Mouse (Mus musculus) right cerebral cortex, postnatal 14 days (tissue): ENCODE data around the gene Trpv3.
A peak's percentile ranks its signal among the peaks of the same experiment; 100 is the strongest.

Source experiments
- DNase-seq: peaks from one replicate; pipeline ENCODE4 v3.0.0; 2022

Trpv3 gene

GRCm38 (mm10) chr11:73267267-73267666 lies at the start of gene Trpv3:
Gene Trpv3, plus strand, starts transcription at chr11:73267388.
- DNase-seq: no peak

GRCm38 (mm10) chr11:73219671-73220070 lies 47.5 kb upstream of the Trpv3 start:
- no peak for DNase-seq

DNA sequence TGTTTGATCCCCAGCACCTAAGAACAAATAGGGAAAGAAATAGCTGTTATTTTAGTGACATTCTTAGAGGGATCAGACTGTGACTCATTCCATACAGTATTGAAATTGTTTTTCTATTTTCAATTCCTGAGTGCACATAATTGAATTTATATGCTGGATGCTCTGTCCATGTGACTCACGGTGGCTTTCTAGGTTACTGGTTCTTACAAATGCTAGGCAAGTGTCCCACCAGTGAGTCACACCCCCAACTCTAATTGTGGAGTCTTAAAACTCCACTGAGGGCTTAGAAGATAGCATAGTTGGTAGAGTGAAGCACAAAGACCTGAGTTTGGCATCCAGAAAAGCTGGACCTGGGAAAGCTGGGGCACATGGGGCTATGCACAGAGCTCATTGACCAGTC lies 46.5 kb upstream of the Trpv3 start:
- DNase-seq: no peak

DNA sequence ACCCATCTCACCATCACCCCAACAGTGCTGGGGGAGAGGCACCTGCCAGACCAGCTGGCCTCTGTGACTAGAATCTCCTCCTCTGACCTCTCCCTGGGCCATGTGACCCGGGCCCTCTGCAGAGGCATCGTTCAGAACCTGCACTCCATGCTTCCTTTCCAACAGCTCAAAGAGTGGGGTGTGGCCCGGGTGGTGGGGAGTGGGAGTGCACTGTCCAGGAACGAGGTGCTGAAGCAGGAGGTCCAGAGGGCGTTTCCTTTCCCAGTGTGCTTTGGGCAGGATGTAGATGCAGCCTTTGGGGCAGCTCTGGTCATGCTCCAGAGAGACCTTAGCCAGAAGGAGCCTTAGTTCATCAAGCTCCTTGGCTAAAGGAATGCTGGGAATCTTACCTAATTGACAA lies 44.3 kb upstream of the Trpv3 start:
- DNase-seq: no peak

GRCm38 (mm10) chr11:73223966-73224365 lies 43.2 kb upstream of the Trpv3 start:
- DNase-seq: no peak

GRCm38 (mm10) chr11:73225856-73226255 lies 41.3 kb upstream of the Trpv3 start:
- no peak for DNase-seq

GRCm38 (mm10) chr11:73228881-73229280 lies 38.3 kb upstream of the Trpv3 start:
- DNase-seq: no peak

GRCm38 (mm10) chr11:73230081-73230480 lies 37.1 kb upstream of the Trpv3 start:
- no peak for DNase-seq

DNA sequence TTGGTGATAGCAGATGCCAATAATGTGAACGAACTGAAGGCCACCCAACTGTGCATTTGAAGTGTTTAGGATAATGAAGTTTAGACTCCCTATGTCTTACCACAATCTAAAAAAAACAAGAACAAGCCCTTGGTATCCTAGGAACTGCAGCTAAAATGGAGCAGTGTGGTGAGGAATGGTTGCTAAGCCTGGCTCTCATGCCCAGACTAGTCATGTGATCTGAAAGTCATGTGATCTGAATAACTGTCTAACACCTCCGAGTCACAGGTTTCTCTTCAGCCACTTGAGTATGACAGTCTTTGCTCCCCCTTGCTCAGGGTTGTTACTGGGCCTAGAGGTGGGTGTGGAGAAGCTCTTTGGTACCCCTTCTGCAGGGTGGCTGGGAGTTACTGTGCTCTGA lies 34.7 kb upstream of the Trpv3 start:
- no peak for DNase-seq

- DNase-seq: no peak
Observed at GRCm38 (mm10) chr11:73233992-73234391, 33.2 kb upstream of the Trpv3 start, which contains the start of gene Trpv1. Gene Trpv1, plus strand, starts transcription at chr11:73234292.

DNA sequence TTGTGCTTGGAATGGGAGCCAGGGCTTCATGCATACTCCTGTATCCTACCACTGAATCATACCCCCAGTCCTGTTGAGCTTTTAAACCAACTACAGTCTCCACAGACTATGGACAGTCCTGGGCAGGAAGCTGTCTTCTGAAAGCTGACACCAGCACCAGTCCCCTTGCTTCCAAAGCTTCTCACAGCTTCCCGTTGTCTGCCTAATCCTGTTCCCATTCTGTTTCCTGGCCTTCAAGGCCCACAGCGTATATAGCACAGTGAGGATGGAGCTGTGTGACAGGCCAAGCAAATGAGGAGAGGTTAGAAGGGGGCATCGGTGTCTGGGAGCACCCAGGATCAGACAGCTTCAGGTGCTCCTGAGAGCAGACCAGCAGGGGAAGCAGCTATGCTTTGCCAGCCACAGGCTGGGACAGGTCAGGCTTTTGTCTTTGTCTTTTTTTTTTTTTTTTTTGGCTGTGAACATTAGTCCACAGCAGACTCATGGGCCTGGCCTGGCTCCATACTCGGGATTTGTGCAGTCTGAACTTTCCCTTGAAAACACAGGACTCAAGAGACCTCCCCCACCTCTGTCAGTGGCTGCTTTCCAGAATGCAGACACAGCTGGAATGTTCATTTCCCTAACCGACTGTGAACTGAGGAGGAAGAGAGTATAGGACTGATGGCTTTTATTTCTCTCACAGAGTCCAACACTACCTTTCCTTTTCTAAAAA lies 31.0 kb upstream of the Trpv3 start:
- DNase-seq: no peak

GRCm38 (mm10) chr11:73236731-73237130 lies 30.5 kb upstream of the Trpv3 start:
- no peak for DNase-seq

DNA sequence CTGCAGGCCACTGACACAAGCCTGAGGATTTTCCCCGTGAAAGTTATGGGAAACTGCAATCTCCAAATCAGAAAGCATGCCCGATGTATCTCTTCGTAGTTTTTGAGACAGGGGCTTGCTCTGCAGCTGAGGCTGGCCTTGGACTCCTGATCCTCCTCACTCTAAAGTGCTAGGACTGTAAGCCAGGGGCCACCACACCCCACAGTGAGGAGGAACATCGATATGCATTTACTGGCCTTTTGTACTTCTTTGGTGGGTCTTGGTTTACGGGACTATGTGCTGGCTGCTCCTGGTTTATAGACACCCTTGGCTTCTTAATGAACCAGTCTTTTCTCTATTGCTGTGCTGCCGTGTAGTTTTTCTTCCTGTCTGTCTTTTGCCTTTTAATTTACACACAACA lies 25.0 kb upstream of the Trpv3 start:
- no peak for DNase-seq

GRCm38 (mm10) chr11:73242777-73243176 lies 24.4 kb upstream of the Trpv3 start:
- DNase-seq: no peak

GRCm38 (mm10) chr11:73257362-73257945 lies 9.7 kb upstream of the Trpv3 start:
- DNase-seq: no peak

DNA sequence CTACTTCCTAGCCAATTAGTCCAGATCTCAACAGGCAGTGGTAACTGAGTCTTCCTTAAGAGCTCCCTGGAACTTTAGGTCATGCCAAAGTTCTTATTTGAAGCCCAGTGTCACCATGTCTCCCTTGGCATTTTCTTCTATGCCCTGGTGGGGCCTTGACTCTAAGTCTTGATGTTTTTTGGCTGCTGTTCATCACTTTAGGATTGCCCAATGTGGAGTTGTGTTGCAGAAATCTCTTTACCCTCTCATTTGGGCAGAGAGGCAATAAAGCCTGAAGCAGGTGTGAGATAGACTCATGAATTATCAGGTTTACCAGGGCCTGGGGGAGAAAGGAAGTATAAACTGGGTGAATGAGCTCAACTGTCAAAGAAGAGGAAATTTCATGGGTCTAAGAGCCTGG lies 8.5 kb upstream of the Trpv3 start:
- DNase-seq: no peak

DNA sequence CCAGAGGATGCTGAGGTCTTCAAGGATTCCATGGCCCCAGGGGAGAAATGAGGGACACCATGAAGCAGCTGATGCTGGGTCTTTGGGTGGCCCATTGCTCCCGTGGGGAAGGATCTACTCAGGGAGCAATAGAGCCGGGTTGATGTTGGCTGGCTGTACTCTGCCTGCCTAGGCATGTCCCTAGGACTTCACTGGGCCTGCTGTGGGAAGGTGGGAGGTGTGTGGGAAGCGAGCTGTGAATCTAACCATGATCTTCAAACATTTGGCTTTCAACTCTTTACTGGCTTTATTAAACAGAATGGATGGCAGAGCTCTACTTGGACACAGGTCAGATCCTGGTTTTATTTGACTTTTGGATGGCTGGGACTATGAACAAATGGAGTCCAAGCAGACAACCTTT lies 6.7 kb upstream of the Trpv3 start:
- DNase-seq: no peak

GRCm38 (mm10) chr11:73261385-73261784 lies 5.8 kb upstream of the Trpv3 start:
- no peak for DNase-seq

DNA sequence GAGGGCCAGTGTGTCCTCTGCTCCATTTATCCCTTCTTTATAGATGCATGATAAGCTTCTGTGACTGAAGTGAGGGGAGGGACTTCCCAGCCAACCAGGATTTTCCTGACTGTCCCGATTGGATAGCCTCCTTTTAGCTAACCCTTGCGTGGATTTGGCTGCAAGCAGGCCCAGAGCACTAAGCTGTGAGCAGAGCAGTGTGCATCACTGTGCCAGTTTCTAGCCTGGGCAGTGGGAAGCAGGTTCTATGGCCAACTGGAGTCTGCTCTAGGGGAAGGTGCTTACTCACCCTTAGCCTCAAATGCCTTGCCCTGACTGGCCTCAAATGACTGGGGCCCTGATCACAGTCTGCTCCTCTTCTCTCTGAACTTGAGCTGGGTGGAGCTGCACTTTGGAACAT lies 7.6 kb downstream of the Trpv3 start:
- no peak for DNase-seq

DNA sequence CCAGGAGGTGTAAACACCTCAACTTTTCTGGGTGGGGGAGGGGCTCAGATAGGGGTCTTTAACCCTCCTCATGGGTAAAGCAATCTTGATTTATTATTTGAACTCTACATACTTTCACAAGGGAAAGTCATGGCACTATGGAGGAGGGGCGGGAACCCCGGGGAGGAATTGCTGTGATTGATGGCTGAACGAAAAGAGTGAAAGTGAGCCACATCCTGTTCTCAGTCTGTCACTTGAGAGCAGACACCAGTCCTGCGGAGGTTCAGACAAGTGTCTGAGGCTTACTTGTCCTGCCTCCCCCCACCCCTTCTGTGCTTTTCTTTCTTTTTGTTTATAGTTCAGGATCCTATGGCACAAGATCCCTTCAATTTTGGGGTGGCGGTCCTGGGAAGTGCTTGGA lies 13.5 kb downstream of the Trpv3 start:
- DNase-seq: no peak

DNA sequence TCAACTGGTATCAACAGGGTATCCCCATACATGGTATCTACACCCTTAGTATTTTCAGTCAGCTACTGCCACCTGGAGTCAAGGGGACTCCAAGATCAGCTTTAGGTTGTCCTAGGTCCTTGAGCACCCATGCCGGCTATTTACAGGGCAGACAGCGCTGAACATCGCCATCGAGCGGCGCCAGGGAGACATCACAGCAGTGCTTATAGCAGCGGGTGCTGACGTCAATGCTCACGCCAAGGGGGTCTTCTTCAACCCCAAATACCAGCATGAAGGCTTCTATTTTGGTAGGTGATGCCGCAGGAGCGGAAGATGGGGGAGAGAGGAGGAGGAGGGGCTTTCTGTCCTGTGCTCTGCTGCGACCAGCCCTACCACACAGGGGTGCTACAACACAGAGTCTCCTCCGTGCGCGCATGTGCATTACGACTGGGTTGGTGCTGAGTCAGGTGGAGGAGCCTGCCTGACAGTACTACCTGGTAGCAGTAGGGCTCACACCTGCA lies 14.4 kb downstream of the Trpv3 start:
- peak; percentile 73 for DNase-seq

GRCm38 (mm10) chr11:73283369-73283768 lies 16.2 kb downstream of the Trpv3 start:
- no peak for DNase-seq

- no peak for DNase-seq
Observed at GRCm38 (mm10) chr11:73283926-73284325, 16.7 kb downstream of the Trpv3 start.

- no peak for DNase-seq
Observed at GRCm38 (mm10) chr11:73284351-73284750, 17.2 kb downstream of the Trpv3 start.

DNA sequence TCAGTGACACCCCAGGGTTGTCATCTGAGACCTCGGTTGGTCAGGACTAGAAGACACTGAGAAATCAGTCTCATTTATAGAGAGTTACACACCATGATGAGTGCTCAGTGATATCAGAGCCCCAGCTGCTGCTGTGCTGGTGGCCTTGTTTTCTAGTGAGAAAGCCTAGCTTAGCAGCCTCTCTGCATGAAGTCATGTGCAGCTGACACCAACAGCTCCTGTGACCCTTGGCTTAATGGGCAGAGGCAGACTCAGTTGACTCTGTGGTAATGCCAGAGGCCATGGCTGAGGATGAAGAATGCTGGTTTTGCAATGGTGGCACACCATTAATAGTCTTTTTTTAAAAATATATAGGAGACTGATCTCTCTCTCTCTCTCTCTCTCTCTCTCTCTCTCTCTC lies 22.4 kb downstream of the Trpv3 start:
- no peak for DNase-seq
